Mouse (Mus musculus) fat pad, adult 2 months (tissue): ENCODE data around the gene Fam166b.

Experiments used
- DNase-seq: peaks from one replicate; pipeline ENCODE4 v3.0.0-alpha.2; 2011; ENCODE audit warnings: low read depth, low spot score; ENCODE audit errors: extremely low read depth

Gene Fam166b

DNA sequence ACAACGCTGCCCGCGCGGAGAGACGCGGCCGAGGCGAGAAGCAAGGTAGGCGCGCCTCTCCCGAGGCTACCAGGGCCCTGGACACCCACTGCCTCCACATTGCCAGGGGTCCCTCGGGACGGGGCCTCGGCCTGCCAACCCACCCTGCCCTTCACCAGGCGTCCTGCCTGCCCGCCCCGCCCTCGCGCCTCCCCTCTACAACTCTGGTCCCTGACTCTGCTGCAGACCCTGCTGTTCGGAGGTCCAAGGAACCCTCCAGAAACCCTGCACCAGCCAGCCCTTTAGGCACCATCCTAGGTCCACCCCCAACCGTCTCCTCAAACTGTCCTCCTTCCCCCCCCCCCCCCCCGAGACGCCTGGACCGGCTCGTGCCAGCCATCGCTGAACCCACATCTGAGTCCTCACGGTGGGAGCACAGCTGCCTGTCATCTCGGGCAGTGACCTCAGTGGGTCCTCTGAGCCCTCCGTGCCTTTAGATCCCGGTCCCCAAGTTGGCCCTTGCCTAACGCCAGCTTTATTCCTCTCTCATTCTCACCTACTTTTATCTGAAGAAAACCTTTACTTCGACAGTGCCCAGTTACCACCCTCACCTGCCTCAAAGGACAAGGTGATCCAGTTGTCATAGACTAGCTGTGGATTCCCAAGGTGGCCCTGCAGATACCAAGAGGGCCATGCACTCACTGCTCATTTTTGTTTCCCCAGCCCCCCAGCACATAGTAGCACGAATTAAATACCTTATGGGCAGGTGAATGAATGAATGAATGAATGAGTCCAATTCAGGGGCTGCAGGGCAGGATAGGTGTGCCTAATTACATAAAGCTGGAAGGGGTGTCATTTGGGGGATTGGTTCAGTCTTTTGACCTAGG is 46.5 kb downstream of the Fam166b start:
- DNase-seq: no peak

DNA sequence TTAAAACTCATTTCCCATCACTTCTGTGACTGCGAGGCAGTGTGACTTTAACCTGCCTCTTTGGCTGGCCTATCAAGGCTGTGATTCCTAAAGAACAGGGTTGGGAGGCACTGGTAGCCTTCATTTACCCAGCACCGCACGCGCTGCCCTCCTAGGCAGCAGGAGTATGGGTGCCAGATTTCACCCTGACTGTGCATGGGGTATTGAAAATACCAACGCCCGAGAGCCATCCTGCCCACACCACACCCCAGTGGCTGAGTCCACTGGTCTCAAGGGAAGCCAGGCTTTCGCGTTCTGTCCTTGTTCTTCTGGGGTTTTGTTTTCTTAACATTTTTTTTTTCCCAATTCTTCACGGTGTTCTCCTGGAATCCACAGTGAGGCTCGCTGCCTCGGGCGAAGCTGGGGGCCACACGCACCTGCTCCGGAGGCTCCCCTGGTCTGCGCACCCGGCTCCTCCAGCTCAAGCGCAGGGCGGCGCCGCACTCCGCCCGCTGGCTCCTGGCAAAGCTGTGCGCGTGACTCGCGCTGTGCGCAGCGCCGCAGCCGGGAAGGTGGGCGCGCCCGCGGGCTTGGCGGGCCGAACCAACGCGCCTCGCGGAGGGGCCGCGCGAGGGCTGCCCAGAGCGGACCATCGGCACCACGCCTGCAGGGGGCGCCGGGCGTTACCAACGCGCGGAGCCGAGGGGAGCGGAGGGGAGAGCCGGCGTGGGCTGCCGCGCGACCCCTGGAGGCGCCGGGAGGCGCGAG is 47.4 kb downstream of the Fam166b start, which contains the start of gene Rusc2:
Gene Rusc2, plus strand, starts transcription at position 572 of the 747 bp plus-strand sequence.
- no peak for DNase-seq

DNA sequence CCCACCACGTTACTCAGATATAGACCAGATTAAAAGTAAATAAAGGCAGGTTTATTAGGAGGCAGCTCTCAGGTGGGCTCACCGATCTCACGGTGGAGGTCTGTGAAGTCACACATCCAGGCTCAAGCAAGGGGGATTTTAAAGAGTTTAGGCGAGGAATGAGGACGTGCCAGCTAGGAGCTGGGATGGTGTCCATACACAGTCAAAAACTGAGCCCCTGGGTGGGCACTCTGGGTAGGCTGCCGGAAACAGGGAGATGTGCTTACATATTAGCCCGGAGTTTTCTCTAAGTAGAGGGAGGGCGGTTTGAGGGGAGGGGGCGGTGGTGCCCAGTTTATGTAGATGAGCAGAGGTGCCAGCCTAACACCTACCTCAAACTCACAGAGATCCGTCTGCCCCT is 48.0 kb downstream of the Fam166b start:
- no peak for DNase-seq

DNA sequence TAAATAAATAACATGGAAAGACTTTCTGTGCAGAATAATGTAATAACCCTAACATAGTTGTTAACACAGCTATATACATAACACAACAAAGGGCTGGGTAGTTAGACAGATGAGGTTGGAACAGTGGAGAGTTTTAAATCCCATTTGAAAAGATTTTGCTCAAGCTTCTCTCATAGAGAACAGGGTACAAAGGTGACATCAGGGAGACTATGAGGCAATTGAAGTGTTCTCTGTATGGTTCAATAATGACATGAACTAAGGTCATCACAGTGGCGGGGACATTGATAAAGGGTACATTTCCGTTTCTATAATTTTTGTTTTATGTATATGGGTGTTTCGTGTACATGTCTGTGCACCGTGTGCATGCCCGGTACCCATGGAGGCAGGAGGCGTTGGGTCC is 49.3 kb downstream of the Fam166b start:
- DNase-seq: no peak
